Mouse (Mus musculus): ENCODE results near the gene Slc10a3. TPM values are rescaled to one million over a fixed set of nuclear protein-coding genes. Genes with fewer than 3 reads are reported as not detected.
"Not testable (repeated sequence)": the region's sequence is repeated elsewhere in the genome, so short reads cannot be mapped to it uniquely, and the experiment has no call there.

Gene Slc10a3
- 10 to 100 TPM; 22.4 to 34.2 TPM for polyA plus RNA-seq (2017; shearing (Covaris generic))

GRCm38 (mm10) chrX:74372888-74373549 is at the start of gene Slc10a3, which contains the start of gene Ubl4a:
Gene Slc10a3, minus strand, starts transcription at chrX:74373349.
Gene Ubl4a, minus strand, starts transcription at chrX:74373218.
- ATAC-seq: peak; percentile 95

- peak; percentile 84 for ATAC-seq
These were observed 40.2 kb upstream of the Slc10a3 start for GRCm38 (mm10) chrX:74413377-74413776.

- no peak for ATAC-seq
These were observed 35.2 kb upstream of the Slc10a3 start for GRCm38 (mm10) chrX:74408340-74408739.

GRCm38 (mm10) chrX:74400136-74400535 is 27.0 kb upstream of the Slc10a3 start:
- ATAC-seq: no peak

- peak; percentile 98 for ATAC-seq
These were observed 19.6 kb upstream of the Slc10a3 start, which contains the start of the genes Fam3a and Ikbkg for GRCm38 (mm10) chrX:74392535-74393443. Gene Fam3a, minus strand, starts transcription at chrX:74393272. Gene Ikbkg, plus strand, starts transcription at chrX:74393290.

GRCm38 (mm10) chrX:74388153-74388552 is 15.0 kb upstream of the Slc10a3 start:
- no peak for ATAC-seq

- no peak for ATAC-seq
These were observed 11.3 kb upstream of the Slc10a3 start for GRCm38 (mm10) chrX:74384451-74384850.

GRCm38 (mm10) chrX:74368209-74368909 is 4.8 kb downstream of the Slc10a3 start:
- peak; percentile 42 for ATAC-seq

GRCm38 (mm10) chrX:74367512-74367911 is 5.6 kb downstream of the Slc10a3 start:
- no peak for ATAC-seq

- ATAC-seq: no peak
These were observed 14.0 kb downstream of the Slc10a3 start for GRCm38 (mm10) chrX:74359171-74359570.

- not testable (repeated sequence) for ATAC-seq
These were observed 16.1 kb downstream of the Slc10a3 start for GRCm38 (mm10) chrX:74357069-74357468.

- peak; percentile 77 for ATAC-seq
These were observed 19.7 kb downstream of the Slc10a3 start, which contains the start of gene Lage3 for GRCm38 (mm10) chrX:74353467-74353770. Gene Lage3, minus strand, starts transcription at chrX:74353618.

GRCm38 (mm10) chrX:74352645-74353466 is 20.3 kb downstream of the Slc10a3 start:
- ATAC-seq: no peak

GRCm38 (mm10) chrX:74330166-74330930 is 42.8 kb downstream of the Slc10a3 start:
- ATAC-seq: no peak

- ATAC-seq: no peak
These were observed 43.9 kb downstream of the Slc10a3 start for GRCm38 (mm10) chrX:74329215-74329671.

GRCm38 (mm10) chrX:74328725-74329161 is 44.4 kb downstream of the Slc10a3 start, which contains the start of gene Plxna3:
Gene Plxna3, plus strand, starts transcription at chrX:74329066.
- ATAC-seq: peak; percentile 75

All from activated CD4-positive, CD25-positive, alpha-beta regulatory T cell, adult 4 months (primary cell).